8 mouse cellular contexts compared by ENCODE assay signal in genomic region chr1:59574262-59575187, GRCm38 (mm10). TPM values are rescaled to one million over a fixed set of nuclear protein-coding genes. Genes with fewer than 3 reads are reported as not detected.
DNase-seq lines count a peak whose midpoint lies in the region; ATAC-seq and TF ChIP-seq lines count a peak whose summit lies in the region.

No protein-coding gene starts in this region.

- no peak for TF ChIP-seq POLR2A in heart, adult 2 months (IDR thresholded peaks at IDR 0.05; ENCODE audit: insufficient read depth, low read depth, low read length)

- no peak for TF ChIP-seq CTCF in heart, adult 2 months (IDR thresholded peaks at IDR 0.05)

- peaks cover 22% of the 10 kb centered on the region for H3K4me1 ChIP-seq in heart, embryonic 10.5 days
- H3K4me1 ChIP-seq in heart, adult 2 months (ENCODE audit: control insufficient read depth, insufficient read depth, low read length), result no peaks in the 10 kb centered on the region
- H3K4me1 ChIP-seq in hindbrain, embryonic 11.5 days (replicated peaks; ENCODE audit: control insufficient read depth, insufficient read depth, low read length), result no peaks in the 10 kb centered on the region
- H3K4me1 ChIP-seq in midbrain, embryonic 11.5 days (ENCODE audit: control insufficient read depth, insufficient read depth, low read length), result 0 out of 2 replicates have a peak, but pooled peaks cover 2% of the 10 kb centered on the region

- peaks cover 32% of the 10 kb centered on the region for H3K27me3 ChIP-seq in heart, embryonic 10.5 days (ENCODE audit: insufficient read depth, poor library complexity, severe bottlenecking)
- H3K27me3 ChIP-seq in heart, adult 2 months (ENCODE audit: control insufficient read depth, insufficient read depth, low read length), result no peaks in the 10 kb centered on the region
- no peaks in the 10 kb centered on the region for H3K27me3 ChIP-seq in hindbrain, embryonic 11.5 days (ENCODE audit: control insufficient read depth, insufficient read depth, low read length)
- no peaks in the 10 kb centered on the region for H3K27me3 ChIP-seq in midbrain, embryonic 11.5 days (ENCODE audit: control insufficient read depth, insufficient read depth, low read length)

- no peaks in the 10 kb centered on the region for H3K36me3 ChIP-seq in heart, embryonic 10.5 days
- no peaks in the 10 kb centered on the region for H3K36me3 ChIP-seq in heart, adult 2 months (ENCODE audit: control insufficient read depth, insufficient read depth, low read length)
- no peaks in the 10 kb centered on the region for H3K36me3 ChIP-seq in hindbrain, embryonic 11.5 days (ENCODE audit: control insufficient read depth, insufficient read depth, low read length)
- H3K36me3 ChIP-seq in midbrain, embryonic 11.5 days (ENCODE audit: control insufficient read depth, insufficient read depth, low read length), result no peaks in the 10 kb centered on the region

- no peaks in the 10 kb centered on the region for H3K79me2 ChIP-seq in heart, adult 2 months (replicated peaks; ENCODE audit: control insufficient read depth, insufficient read depth, low read length)

- intact Hi-C loops in heart, adult 2 months (cut with DNase I), result no loop called here

- peak overlapping the region; percentile 52 for H3K27ac ChIP-seq in heart, embryonic 10.5 days
- no peak overlapping the region for H3K27ac ChIP-seq in heart, adult 2 months
- no peak overlapping the region; the same call in 1 of the 2 replicates for H3K27ac ChIP-seq in hindbrain, embryonic 11.5 days (ENCODE audit: low read depth, low read length)
- peak overlapping the region; percentile 12; the same call in 1 of the 2 replicates for H3K27ac ChIP-seq in midbrain, embryonic 11.5 days (ENCODE audit: low read depth, low read length)

- H3K9ac ChIP-seq in heart, adult 2 months (ENCODE audit: low read depth, low read length), result no peak overlapping the region
- peak overlapping the region; percentile 41 for H3K9ac ChIP-seq in hindbrain, embryonic 11.5 days (ENCODE audit: low read depth, low read length)
- H3K9ac ChIP-seq in midbrain, embryonic 11.5 days (ENCODE audit: low read length), result peak overlapping the region; percentile 36

- peak overlapping the region; percentile 18 for H3K4me3 ChIP-seq in heart, embryonic 10.5 days
- H3K4me3 ChIP-seq in heart, adult 2 months, result no peak overlapping the region
- peak overlapping the region; percentile 4; the same call in 1 of the 2 replicates for H3K4me3 ChIP-seq in hindbrain, embryonic 11.5 days (ENCODE audit: low read depth, low read length)
- no peak overlapping the region for H3K4me3 ChIP-seq in midbrain, embryonic 11.5 days (ENCODE audit: low read depth, low read length)

- WGBS in heart, embryonic 10.5 days, result 48% methylated on average over 21 of the region's 21 CpGs
- WGBS in heart, adult 2 months, result 52% methylated on average over 21 of the region's 21 CpGs
- 38% methylated on average over 21 of the region's 21 CpGs for WGBS in hindbrain, embryonic 11.5 days
- WGBS in midbrain, embryonic 11.5 days, result 42% methylated on average over 21 of the region's 21 CpGs

- no peak for TF ChIP-seq EP300 in heart, adult 2 months (IDR thresholded peaks at IDR 0.05; ENCODE audit: insufficient read depth, low read depth, low read length)

- peak overlapping the region; percentile 15 for H3K4me2 ChIP-seq in hindbrain, embryonic 11.5 days (replicated peaks; ENCODE audit: low read depth, low read length)
- peak overlapping the region; percentile 12; the same call in 1 of the 2 replicates for H3K4me2 ChIP-seq in midbrain, embryonic 11.5 days

- DNase-seq in heart, embryonic 10.5 days (ENCODE audit: low spot score), result no peak
- DNase-seq in heart, adult 2 months, result no peak
- DNase-seq in ZHBTc4 (ENCODE audit: low read depth, low spot score), result peak; percentile 38
- DNase-seq in hindbrain, embryonic 11.5 days (ENCODE audit: low spot score), result peak; percentile 53
- peak; percentile 89 for DNase-seq in midbrain, embryonic 11.5 days (ENCODE audit: low spot score, missing footprints)
- DNase-seq in spleen, postnatal 4 days (ENCODE audit: low spot score in 2 of 2), result no peak
- no peak for DNase-seq in urinary bladder, postnatal 10 days (ENCODE audit: low spot score)

- ATAC-seq in hindbrain, embryonic 11.5 days (ENCODE audit: low FRiP score), result peak; percentile 67
- peak; percentile 82 for ATAC-seq in midbrain, embryonic 11.5 days (ENCODE audit: low FRiP score)
- no peak for ATAC-seq in erythroid progenitor cell, adult 5-6 weeks (replicated peaks; ENCODE audit: low FRiP score, poor library complexity, severe bottlenecking)

- H3K9me3 ChIP-seq in heart, embryonic 10.5 days, result no peaks in the 10 kb centered on the region
- no peaks in the 10 kb centered on the region for H3K9me3 ChIP-seq in hindbrain, embryonic 11.5 days (ENCODE audit: control insufficient read depth, low read length)
- H3K9me3 ChIP-seq in midbrain, embryonic 11.5 days (ENCODE audit: control insufficient read depth, low read length), result no peaks in the 10 kb centered on the region

RNA-seq across cellular contexts. Expression of gene Gm973, which starts 58.5 kb away (rescaled TPM):
- 0.16 TPM in 1 of 2 replicates, not detected in the other for polyA plus RNA-seq in heart, embryonic 10.5 days (2016; fragmentation: Nextera tagmentation; extraction: Ambion mirVana)
- total RNA-seq in heart, adult 2 months (2021), result under 1 TPM in 1 of 2 experiments, not detected in 1; 0.30 TPM
- 0.29 and 0.45 TPM in 2 replicates for polyA plus RNA-seq in heart, adult 2 months (2012; rRNA removed)
- polyA plus RNA-seq in hindbrain, embryonic 11.5 days (2014; fragmentation: Nextera tagmentation; extraction: Ambion mirVana), result 7.7 and 9.5 TPM in 2 replicates
- polyA plus RNA-seq in midbrain, embryonic 11.5 days (2014; fragmentation: Nextera tagmentation; extraction: Ambion mirVana), result 7.0 and 7.1 TPM in 2 replicates
- not detected in 2 replicates for total RNA-seq in erythroid progenitor cell, adult 5-6 weeks (2015; ENCODE audit: low replicate concordance)
- 1.9 TPM in 1 of 2 replicates, not detected in the other for total RNA-seq in erythroid progenitor cell, adult 5-6 weeks (2017; ENCODE audit: low replicate concordance)

Comparison
In these comparisons a context has a peak if more than half of its experiments do, and no peak if none do; other contexts are left out.
1. H3K27ac ChIP-seq: peak in heart, embryonic 10.5 days (single experiment) and midbrain, embryonic 11.5 days (single experiment); none in heart, adult 2 months (single experiment) and hindbrain, embryonic 11.5 days (single experiment).
2. H3K4me3 ChIP-seq: peak in heart, embryonic 10.5 days (single experiment) and hindbrain, embryonic 11.5 days (single experiment); none in heart, adult 2 months (single experiment) and midbrain, embryonic 11.5 days (single experiment).
3. DNase-seq: peak in ZHBTc4 (single experiment), hindbrain, embryonic 11.5 days (single experiment) and midbrain, embryonic 11.5 days (single experiment); none in heart, embryonic 10.5 days (single experiment), heart, adult 2 months (0 of 2), spleen, postnatal 4 days (0 of 2) and urinary bladder, postnatal 10 days (single experiment).